31 mouse cellular contexts compared by ENCODE assay signal in the genomic region with DNA sequence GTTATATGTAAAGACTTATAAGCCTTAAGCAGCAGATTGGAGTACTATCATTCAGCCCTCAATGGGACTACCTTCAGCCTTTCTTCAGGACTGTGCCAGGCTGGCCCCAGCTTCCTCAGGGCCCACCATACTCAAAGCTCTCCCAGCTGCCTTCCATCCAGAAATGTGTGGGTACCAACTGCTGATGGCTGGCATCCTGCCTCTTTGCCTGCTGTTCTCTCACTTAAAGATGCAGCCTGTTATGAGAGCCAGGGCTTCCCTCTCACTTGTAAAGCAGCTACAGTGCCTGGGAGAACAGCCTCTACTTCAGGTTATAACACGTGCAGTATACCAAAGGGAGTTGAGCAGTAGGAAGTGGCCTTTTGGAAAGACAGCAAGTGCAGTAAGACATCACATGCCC. TPM values are rescaled to one million over a fixed set of nuclear protein-coding genes. Genes with fewer than 3 reads are reported as not detected.
DNase-seq lines count a peak whose midpoint lies in the region; ATAC-seq lines count a peak whose summit lies in the region.
"Had no signal": no experiment of that assay in that cellular context is flagged by ENCODE, and none has a peak within 500 bp of the region (broad histone marks: within the 10 kb centered on the region; RNA-seq: fewer than 3 reads in every experiment).

No protein-coding gene starts in this region.

- peak; percentile 56 for DNase-seq in layer of hippocampus, adult 11-12 months (ENCODE audit: low spot score)
- DNase-seq in layer of hippocampus, postnatal 25 days (ENCODE audit: extremely low spot score in 1 of 2, low spot score in 1 of 2) = no peak
- peak; percentile 42 for DNase-seq in right cerebral cortex, postnatal 14 days
- DNase-seq in right cerebral cortex, postnatal 4 days = no peak
- DNase-seq in brain, adult 2 months (ENCODE audit: low read depth, low spot score) = peak; percentile 76
- no peak for DNase-seq in kidney, adult 11 months
- DNase-seq: adrenal gland, adult 2 months; adrenal gland, postnatal 14 days; B cell, adult 2 months; cerebellum, adult 18-20 months; cerebellum, adult 9-10 months; cerebellum, postnatal 14 days; gastrocnemius, postnatal 25 days; heart, adult 18-20 months; heart, postnatal 10 days; heart, postnatal 36 days had no signal

- H3K27ac ChIP-seq in forebrain, embryonic 16.5 days (ENCODE audit: low read length) = no peak overlapping the region
- H3K27ac ChIP-seq in forebrain, embryonic 12.5 days = no peak overlapping the region
- H3K27ac ChIP-seq: heart, embryonic 15.5 days; hindbrain, embryonic 10.5 days; hindbrain, embryonic 13.5 days; intestine, embryonic 15.5 days had no signal

- no peak overlapping the region for H3K9ac ChIP-seq in forebrain, embryonic 16.5 days (replicated peaks; ENCODE audit: low read depth, low read length)
- H3K9ac ChIP-seq in forebrain, embryonic 12.5 days = no peak overlapping the region
- H3K9ac ChIP-seq: heart, embryonic 12.5 days; heart, embryonic 15.5 days; hindbrain, embryonic 13.5 days; intestine, embryonic 15.5 days had no signal

- H3K4me2 ChIP-seq in forebrain, embryonic 16.5 days (ENCODE audit: low read length) = no peak overlapping the region
- no peak overlapping the region for H3K4me2 ChIP-seq in forebrain, embryonic 12.5 days
- H3K4me2 ChIP-seq: heart, embryonic 12.5 days; heart, embryonic 15.5 days; hindbrain, embryonic 13.5 days; intestine, embryonic 15.5 days had no signal

- peak; percentile 41; the same call in 1 of the 2 replicates for ATAC-seq in forebrain, embryonic 16.5 days
- no peak for ATAC-seq in forebrain, embryonic 12.5 days (ENCODE audit: low FRiP score)
- ATAC-seq: hindbrain, embryonic 16.5 days; intestine, embryonic 15.5 days had no signal

- WGBS in forebrain, embryonic 16.5 days = 71% methylated on average over 1 of the region's 1 CpGs
- 90% methylated on average over 1 of the region's 1 CpGs for WGBS in forebrain, embryonic 12.5 days

- no peaks in the 10 kb centered on the region for H3K9me3 ChIP-seq in forebrain, embryonic 16.5 days (ENCODE audit: control insufficient read depth, low read length)
- H3K9me3 ChIP-seq in forebrain, embryonic 12.5 days = no peaks in the 10 kb centered on the region
- H3K9me3 ChIP-seq: G1E; heart, embryonic 12.5 days; heart, embryonic 15.5 days; hindbrain, embryonic 10.5 days; hindbrain, embryonic 13.5 days; intestine, embryonic 15.5 days had no signal

- no peak overlapping the region for H3K4me3 ChIP-seq in forebrain, embryonic 16.5 days (replicated peaks; ENCODE audit: low read length)
- H3K4me3 ChIP-seq in forebrain, embryonic 12.5 days (replicated peaks) = no peak overlapping the region
- H3K4me3 ChIP-seq: heart, embryonic 12.5 days; heart, embryonic 15.5 days; hindbrain, embryonic 10.5 days; hindbrain, embryonic 13.5 days; intestine, embryonic 15.5 days had no signal

- H3K36me3 ChIP-seq in forebrain, embryonic 16.5 days (ENCODE audit: control insufficient read depth, insufficient read depth) = peaks cover 51% of the 10 kb centered on the region
- peaks cover 87% of the 10 kb centered on the region for H3K36me3 ChIP-seq in forebrain, embryonic 12.5 days (replicated peaks)

- no peaks in the 10 kb centered on the region for H3K4me1 ChIP-seq in forebrain, embryonic 16.5 days (replicated peaks; ENCODE audit: control insufficient read depth, insufficient read depth, low read length)
- H3K4me1 ChIP-seq in forebrain, embryonic 12.5 days = peaks cover 7% of the 10 kb centered on the region; the same call in 1 of the 2 replicates
- H3K4me1 ChIP-seq: heart, embryonic 15.5 days; hindbrain, embryonic 13.5 days; intestine, embryonic 15.5 days had no signal

- H3K27me3 ChIP-seq in forebrain, embryonic 16.5 days (replicated peaks; ENCODE audit: control insufficient read depth, insufficient read depth, low read length) = no peaks in the 10 kb centered on the region
- H3K27me3 ChIP-seq in forebrain, embryonic 12.5 days = no peaks in the 10 kb centered on the region
- H3K27me3 ChIP-seq: CH12.LX; heart, embryonic 12.5 days; heart, embryonic 15.5 days; hindbrain, embryonic 13.5 days; intestine, embryonic 15.5 days had no signal

RNA-seq across cellular contexts. Expression of gene Lin7b, which starts 5.7 kb away (rescaled TPM):
- polyA plus RNA-seq in forebrain, embryonic 16.5 days (2015; fragmentation: Nextera tagmentation; extraction: Ambion mirVana) = 6.1 and 18.5 TPM in 2 replicates
- polyA plus RNA-seq in forebrain, embryonic 12.5 days (2016; fragmentation: Nextera tagmentation; extraction: Ambion mirVana) = 3.1 TPM in 2 replicates
- 100 to 1,000 TPM; 151 to 155 TPM for total RNA-seq in layer of hippocampus, postnatal 25 days (2021)
- total RNA-seq: gastrocnemius, adult 8-10 months had no signal

RNA-seq across cellular contexts. Expression of gene Ppfia3, which starts 9.2 kb away (rescaled TPM):
- 16.1 and 19.7 TPM in 2 replicates for polyA plus RNA-seq in forebrain, embryonic 16.5 days (2015; fragmentation: Nextera tagmentation; extraction: Ambion mirVana)
- 12.6 and 14.9 TPM in 2 replicates for polyA plus RNA-seq in forebrain, embryonic 12.5 days (2016; fragmentation: Nextera tagmentation; extraction: Ambion mirVana)
- 100 to 1,000 TPM; 129 to 134 TPM for total RNA-seq in layer of hippocampus, postnatal 25 days (2021)
- total RNA-seq: heart, postnatal 36 days had no signal

RNA-seq across cellular contexts. Expression of gene Snrnp70, which starts 19.5 kb away (rescaled TPM):
- polyA plus RNA-seq in forebrain, embryonic 16.5 days (2015; fragmentation: Nextera tagmentation; extraction: Ambion mirVana) = 206 and 215 TPM in 2 replicates
- 313 and 314 TPM in 2 replicates for polyA plus RNA-seq in forebrain, embryonic 12.5 days (2016; fragmentation: Nextera tagmentation; extraction: Ambion mirVana)
- 100 to 1,000 TPM; 288 to 443 TPM for total RNA-seq in layer of hippocampus, postnatal 25 days (2021)

RNA-seq across cellular contexts. Expression of gene Kcna7, which starts 29.4 kb away (rescaled TPM):
- not detected in 2 replicates for polyA plus RNA-seq in forebrain, embryonic 16.5 days (2015; fragmentation: Nextera tagmentation; extraction: Ambion mirVana)
- polyA plus RNA-seq in forebrain, embryonic 12.5 days (2016; fragmentation: Nextera tagmentation; extraction: Ambion mirVana) = not detected in 2 replicates
- total RNA-seq in layer of hippocampus, postnatal 25 days (2021) = not detected
- total RNA-seq: adrenal gland, adult 2 months; adrenal gland, postnatal 14 days had no signal
- polyA plus RNA-seq: adrenal gland, adult 2 months; embryonic facial prominence, embryonic 11.5 days; embryonic facial prominence, embryonic 14.5 days; forebrain, embryonic 11.5 days; frontal cortex, adult 2 months; G1E; hindbrain, embryonic 10.5 days; hindbrain, embryonic 13.5 days had no signal

RNA-seq across cellular contexts. Expression of gene Ntf5, which starts 37.4 kb away (rescaled TPM):
- polyA plus RNA-seq in forebrain, embryonic 16.5 days (2015; fragmentation: Nextera tagmentation; extraction: Ambion mirVana) = 0.10 TPM in 1 of 2 replicates, not detected in the other
- polyA plus RNA-seq in forebrain, embryonic 12.5 days (2016; fragmentation: Nextera tagmentation; extraction: Ambion mirVana) = 0.32 and 0.65 TPM in 2 replicates
- total RNA-seq in layer of hippocampus, postnatal 25 days (2021) = under 1 TPM in 1 of 2 experiments, not detected in 1; 0.22 TPM
- total RNA-seq: adrenal gland, adult 2 months; adrenal gland, postnatal 14 days had no signal
- polyA plus RNA-seq: adrenal gland, adult 2 months had no signal

Comparison
In these comparisons a context has a peak if more than half of its experiments do, and no peak if none do; other contexts are left out.
1. DNase-seq: peak in layer of hippocampus, adult 11-12 months (single experiment), right cerebral cortex, postnatal 14 days (single experiment) and brain, adult 2 months (single experiment); none in layer of hippocampus, postnatal 25 days (0 of 2), right cerebral cortex, postnatal 4 days (single experiment) and kidney, adult 11 months (single experiment).